Mouse (Mus musculus): ENCODE measurements around the gene 9330161L09Rik. TPM values are rescaled to one million over a fixed set of nuclear protein-coding genes. Genes with fewer than 3 reads are reported as not detected.

9330161L09Rik gene
- total RNA-seq, 2 experiments from 2014 or later, result 0.94 to 3.8 TPM

- no peak for ATAC-seq (replicated peaks; ENCODE audit: low FRiP score, low TSS enrichment, poor library complexity, severe bottlenecking)
These were observed 16.5 kb downstream of the 9330161L09Rik start for GRCm38 (mm10) chr12:103391098-103391497.

- no peak for ATAC-seq (replicated peaks; ENCODE audit: low FRiP score, low TSS enrichment, poor library complexity, severe bottlenecking)
These were observed 17.6 kb downstream of the 9330161L09Rik start for GRCm38 (mm10) chr12:103389982-103390381.

- ATAC-seq (replicated peaks; ENCODE audit: low FRiP score, low TSS enrichment, poor library complexity, severe bottlenecking), result no peak
These were observed 18.3 kb downstream of the 9330161L09Rik start for GRCm38 (mm10) chr12:103389348-103389727.

GRCm38 (mm10) chr12:103388505-103389347 is 18.9 kb downstream of the 9330161L09Rik start, which contains the start of gene Otub2:
TSS of gene Otub2 (plus strand) at chr12:103388682.
- ATAC-seq (replicated peaks; ENCODE audit: low FRiP score, low TSS enrichment, poor library complexity, severe bottlenecking), result peak; percentile 93

GRCm38 (mm10) chr12:103380226-103380625 is 27.4 kb downstream of the 9330161L09Rik start:
- no peak for ATAC-seq (replicated peaks; ENCODE audit: low FRiP score, low TSS enrichment, poor library complexity, severe bottlenecking)

- no peak for ATAC-seq (replicated peaks; ENCODE audit: low FRiP score, low TSS enrichment, poor library complexity, severe bottlenecking)
These were observed 30.8 kb downstream of the 9330161L09Rik start for GRCm38 (mm10) chr12:103376774-103377173.

- no peak for ATAC-seq (replicated peaks; ENCODE audit: low FRiP score, low TSS enrichment, poor library complexity, severe bottlenecking)
These were observed 31.5 kb downstream of the 9330161L09Rik start for GRCm38 (mm10) chr12:103376124-103376523.

GRCm38 (mm10) chr12:103373530-103374236 is 33.9 kb downstream of the 9330161L09Rik start:
- ATAC-seq (replicated peaks; ENCODE audit: low FRiP score, low TSS enrichment, poor library complexity, severe bottlenecking), result peak; percentile 77

GRCm38 (mm10) chr12:103371711-103372110 is 35.9 kb downstream of the 9330161L09Rik start:
- ATAC-seq (replicated peaks; ENCODE audit: low FRiP score, low TSS enrichment, poor library complexity, severe bottlenecking), result 0 out of 2 replicates have a peak, but pooled peaks have one; percentile 25

- ATAC-seq (replicated peaks; ENCODE audit: low FRiP score, low TSS enrichment, poor library complexity, severe bottlenecking), result no peak
These were observed 36.8 kb downstream of the 9330161L09Rik start for GRCm38 (mm10) chr12:103370861-103371260.

GRCm38 (mm10) chr12:103368777-103369176 is 38.8 kb downstream of the 9330161L09Rik start:
- ATAC-seq (replicated peaks; ENCODE audit: low FRiP score, low TSS enrichment, poor library complexity, severe bottlenecking), result no peak

GRCm38 (mm10) chr12:103368326-103368669 is 39.3 kb downstream of the 9330161L09Rik start:
- ATAC-seq (replicated peaks; ENCODE audit: low FRiP score, low TSS enrichment, poor library complexity, severe bottlenecking), result no peak; the same call in 1 of the 2 replicates

GRCm38 (mm10) chr12:103367620-103368325 is 39.8 kb downstream of the 9330161L09Rik start:
- ATAC-seq (replicated peaks; ENCODE audit: low FRiP score, low TSS enrichment, poor library complexity, severe bottlenecking), result peak; percentile 76

- ATAC-seq (replicated peaks; ENCODE audit: low FRiP score, low TSS enrichment, poor library complexity, severe bottlenecking), result no peak
These were observed 40.4 kb downstream of the 9330161L09Rik start for GRCm38 (mm10) chr12:103367171-103367570.

- ATAC-seq (replicated peaks; ENCODE audit: low FRiP score, low TSS enrichment, poor library complexity, severe bottlenecking), result 0 out of 2 replicates have a peak, but pooled peaks have one; percentile 22
These were observed 45.3 kb downstream of the 9330161L09Rik start for GRCm38 (mm10) chr12:103362336-103362735.

GRCm38 (mm10) chr12:103361539-103362307 is 45.9 kb downstream of the 9330161L09Rik start:
- ATAC-seq (replicated peaks; ENCODE audit: low FRiP score, low TSS enrichment, poor library complexity, severe bottlenecking), result no peak

- no peak for ATAC-seq (replicated peaks; ENCODE audit: low FRiP score, low TSS enrichment, poor library complexity, severe bottlenecking)
These were observed 46.8 kb downstream of the 9330161L09Rik start for GRCm38 (mm10) chr12:103360812-103361211.

- ATAC-seq (replicated peaks; ENCODE audit: low FRiP score, low TSS enrichment, poor library complexity, severe bottlenecking), result no peak
These were observed 48.4 kb downstream of the 9330161L09Rik start for GRCm38 (mm10) chr12:103358951-103359801.

All from megakaryocyte-erythroid progenitor cell, adult 5-6 weeks (primary cell).